Mouse (Mus musculus): Measurements from ENCODE around the gene Mta3. TPM values are rescaled to one million over a fixed set of nuclear protein-coding genes. Genes with fewer than 3 reads are reported as not detected.

Gene Mta3
- polyA plus RNA-seq, 1 experiment from 2014 or later, result 35.0 TPM

DNA sequence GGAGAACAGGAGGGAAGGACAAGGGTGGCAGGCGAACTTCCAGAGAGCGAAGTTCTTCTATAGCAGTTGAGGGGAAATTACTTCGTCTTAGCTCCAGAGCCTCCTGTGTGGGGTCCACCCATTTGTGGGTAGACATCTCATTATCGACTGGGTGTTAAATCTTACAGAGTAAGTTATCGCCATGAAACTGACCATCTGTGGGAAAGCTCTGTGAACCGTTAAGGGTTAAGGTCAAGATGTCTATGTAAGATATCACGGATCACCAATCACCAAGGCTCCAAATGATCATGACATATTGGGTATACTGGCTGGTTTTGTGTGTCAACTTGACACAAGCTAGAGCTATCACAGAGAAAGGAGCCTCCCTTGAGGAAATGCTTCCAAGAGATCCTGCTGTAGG lies 21.5 kb upstream of the Mta3 start:
- 85% methylated on average over 7 of the region's 7 CpGs for WGBS
- ATAC-seq, result no peak
- H3K36me3 ChIP-seq (ENCODE audit: control insufficient read depth, insufficient read depth, low read length), result no peaks in the 10 kb centered on the region
- no peaks in the 10 kb centered on the region for H3K27me3 ChIP-seq (replicated peaks; ENCODE audit: control insufficient read depth, insufficient read depth, low read length)
- no peaks in the 10 kb centered on the region for H3K4me1 ChIP-seq (ENCODE audit: control insufficient read depth, insufficient read depth, low read length)
- H3K9ac ChIP-seq (ENCODE audit: low read depth, low read length), result no peak overlapping the region
- H3K27ac ChIP-seq (ENCODE audit: low read length), result no peak overlapping the region
- no peak overlapping the region for H3K4me3 ChIP-seq (ENCODE audit: low read length)
- no peak overlapping the region for H3K4me2 ChIP-seq (ENCODE audit: low read depth, low read length)
- H3K9me3 ChIP-seq (ENCODE audit: control insufficient read depth, low read length), result no peaks in the 10 kb centered on the region

DNA sequence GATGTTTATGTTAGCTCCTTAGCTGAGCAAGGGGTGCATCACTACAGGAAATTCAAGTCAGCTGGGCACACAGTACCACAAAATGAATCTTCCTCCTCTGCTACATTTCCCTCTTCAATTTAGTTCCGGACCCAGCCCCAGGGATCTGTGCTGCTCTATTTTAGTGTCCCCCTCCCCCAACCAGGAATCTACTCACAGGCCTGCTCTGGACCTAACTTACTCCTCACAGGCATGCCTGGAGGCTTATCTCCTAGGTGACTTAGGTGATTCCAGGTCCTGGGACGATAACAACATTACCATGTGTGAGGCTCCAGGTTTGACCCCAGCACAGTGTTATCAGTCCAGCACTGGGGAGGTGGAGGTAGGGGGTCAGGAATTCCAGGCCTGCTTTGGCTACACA lies 15.5 kb upstream of the Mta3 start:
- no peaks in the 10 kb centered on the region for H3K36me3 ChIP-seq (ENCODE audit: control insufficient read depth, insufficient read depth, low read length)
- no peaks in the 10 kb centered on the region for H3K4me1 ChIP-seq (ENCODE audit: control insufficient read depth, insufficient read depth, low read length)
- H3K27me3 ChIP-seq (replicated peaks; ENCODE audit: control insufficient read depth, insufficient read depth, low read length), result no peaks in the 10 kb centered on the region
- H3K9ac ChIP-seq (ENCODE audit: low read depth, low read length), result no peak overlapping the region
- H3K4me3 ChIP-seq (ENCODE audit: low read length), result no peak overlapping the region
- H3K9me3 ChIP-seq (ENCODE audit: control insufficient read depth, low read length), result no peaks in the 10 kb centered on the region
- H3K27ac ChIP-seq (ENCODE audit: low read length), result no peak overlapping the region
- ATAC-seq, result no peak
- 34% methylated on average over 2 of the region's 2 CpGs for WGBS
- no peak overlapping the region for H3K4me2 ChIP-seq (ENCODE audit: low read depth, low read length)

DNA sequence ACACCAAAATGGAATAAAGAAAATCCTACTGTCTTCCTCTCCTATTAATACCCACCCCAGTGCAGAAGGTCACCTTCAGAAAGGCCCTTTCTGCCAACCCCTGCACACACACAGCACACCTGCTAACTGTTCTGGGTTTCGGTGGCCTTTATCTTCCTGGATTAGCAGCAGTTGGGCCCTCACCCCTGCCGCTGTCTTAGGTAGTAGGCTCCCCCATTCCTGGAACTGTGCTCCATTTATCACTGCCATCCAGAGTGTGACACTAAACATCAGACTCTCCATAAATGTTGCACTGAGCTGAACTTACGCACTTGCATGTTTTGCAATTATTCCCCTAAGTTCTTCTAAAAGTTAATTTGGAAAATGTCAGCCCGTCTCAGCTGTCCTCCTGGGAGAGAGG lies 14.6 kb upstream of the Mta3 start:
- Histone ChIP-seq H3K4me3 (ENCODE audit: low read length) (no peak overlapping the region), H3K27me3 (replicated peaks; ENCODE audit: control insufficient read depth, insufficient read depth, low read length) (no peaks in the 10 kb centered on the region), H3K9ac (ENCODE audit: low read depth, low read length) (no peak overlapping the region), H3K9me3 (ENCODE audit: control insufficient read depth, low read length) (no peaks in the 10 kb centered on the region), H3K4me1 (ENCODE audit: control insufficient read depth, insufficient read depth, low read length) (no peaks in the 10 kb centered on the region), H3K27ac (ENCODE audit: low read length) (no peak overlapping the region), H3K36me3 (ENCODE audit: control insufficient read depth, insufficient read depth, low read length) (no peaks in the 10 kb centered on the region), H3K4me2 (ENCODE audit: low read depth, low read length) (no peak overlapping the region)
- 70% methylated on average over 4 of the region's 4 CpGs for WGBS
- no peak for ATAC-seq

DNA sequence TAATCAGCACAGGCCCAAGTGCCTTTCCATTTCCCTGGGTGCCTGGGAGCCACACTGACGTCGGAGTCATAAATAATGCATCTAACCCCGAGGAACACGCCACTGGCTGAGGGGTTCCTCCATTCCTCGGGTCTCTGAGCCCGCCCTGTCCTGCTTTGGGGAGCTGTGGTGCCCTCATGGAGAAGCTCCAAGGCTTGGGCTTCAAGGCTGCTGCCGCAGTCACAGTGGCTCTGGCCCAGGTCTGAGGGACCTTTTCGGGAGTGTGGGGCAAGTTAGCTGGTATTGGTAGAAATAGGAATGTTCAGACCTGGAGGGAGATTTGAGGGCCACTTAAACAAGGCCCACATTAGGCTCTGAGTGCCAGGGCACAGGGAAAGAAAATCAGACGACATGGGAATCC lies 12.0 kb upstream of the Mta3 start:
- H3K9ac ChIP-seq (ENCODE audit: low read depth, low read length), result no peak overlapping the region
- no peak for ATAC-seq
- no peak overlapping the region for H3K4me3 ChIP-seq (ENCODE audit: low read length)
- H3K9me3 ChIP-seq (ENCODE audit: control insufficient read depth, low read length), result no peaks in the 10 kb centered on the region
- no peak overlapping the region for H3K4me2 ChIP-seq (ENCODE audit: low read depth, low read length)
- 58% methylated on average over 9 of the region's 9 CpGs for WGBS
- H3K4me1 ChIP-seq (ENCODE audit: control insufficient read depth, insufficient read depth, low read length), result no peaks in the 10 kb centered on the region
- no peak overlapping the region for H3K27ac ChIP-seq (ENCODE audit: low read length)
- H3K36me3 ChIP-seq (ENCODE audit: control insufficient read depth, insufficient read depth, low read length), result no peaks in the 10 kb centered on the region
- H3K27me3 ChIP-seq (replicated peaks; ENCODE audit: control insufficient read depth, insufficient read depth, low read length), result no peaks in the 10 kb centered on the region

DNA sequence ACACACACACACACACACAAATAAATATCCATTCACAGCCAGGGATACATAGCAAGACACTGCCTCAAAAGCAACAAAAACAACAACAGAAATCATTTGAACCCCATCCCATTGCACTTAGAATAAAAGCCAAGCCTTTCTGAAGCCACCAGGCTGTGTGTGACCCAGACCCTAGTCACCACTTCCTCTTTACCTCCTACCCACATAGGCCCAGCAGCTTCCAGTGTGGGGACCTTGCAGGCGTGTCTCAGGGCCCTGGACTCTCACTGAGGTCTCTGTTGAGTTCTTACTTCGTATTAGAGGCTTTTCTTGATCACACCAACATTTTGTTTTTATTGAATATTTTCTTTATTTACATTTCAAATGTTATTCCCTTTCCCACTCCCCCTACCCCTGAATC lies 10.2 kb upstream of the Mta3 start:
- H3K4me3 ChIP-seq (ENCODE audit: low read length), result no peak overlapping the region
- H3K27ac ChIP-seq (ENCODE audit: low read length), result no peak overlapping the region
- no peaks in the 10 kb centered on the region for H3K27me3 ChIP-seq (replicated peaks; ENCODE audit: control insufficient read depth, insufficient read depth, low read length)
- no peaks in the 10 kb centered on the region for H3K9me3 ChIP-seq (ENCODE audit: control insufficient read depth, low read length)
- 76% methylated on average over 2 of the region's 2 CpGs for WGBS
- peaks cover 5% of the 10 kb centered on the region for H3K4me1 ChIP-seq (ENCODE audit: control insufficient read depth, insufficient read depth, low read length)
- H3K9ac ChIP-seq (ENCODE audit: low read depth, low read length), result no peak overlapping the region
- ATAC-seq, result no peak
- H3K36me3 ChIP-seq (ENCODE audit: control insufficient read depth, insufficient read depth, low read length), result no peaks in the 10 kb centered on the region
- no peak overlapping the region for H3K4me2 ChIP-seq (ENCODE audit: low read depth, low read length)

DNA sequence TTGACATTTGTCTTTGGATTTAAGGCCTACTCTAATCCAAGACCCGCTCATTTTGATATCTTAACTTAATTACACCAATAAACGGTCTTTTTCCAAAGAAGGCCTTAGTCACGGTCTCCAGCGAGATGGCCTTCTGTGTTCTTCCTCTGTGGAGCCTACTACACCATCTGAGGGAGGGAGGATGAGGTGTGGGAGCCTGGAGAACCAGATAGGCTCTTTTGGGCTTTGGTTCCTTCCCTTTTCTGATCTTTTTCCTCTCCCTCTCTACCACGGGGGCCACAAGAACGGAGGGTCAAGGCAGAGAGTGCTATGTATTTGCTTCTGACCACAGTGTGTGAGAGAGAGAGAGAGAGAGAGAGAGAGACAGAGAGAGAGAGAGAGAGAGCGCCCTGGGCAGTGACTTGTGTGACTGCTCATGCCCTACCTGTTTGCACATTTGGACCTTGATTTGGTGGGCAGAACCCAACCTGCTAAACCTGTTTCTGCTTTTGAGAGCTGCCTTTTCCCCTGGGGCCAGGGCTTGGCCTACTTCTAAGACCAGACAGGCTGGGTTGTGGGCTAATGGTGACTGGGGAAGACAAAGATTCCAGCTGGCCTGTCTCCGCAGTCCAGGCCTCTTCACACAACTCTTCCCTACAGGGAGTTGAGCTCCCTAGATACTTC lies 6.8 kb upstream of the Mta3 start:
- peak; percentile 98 for ATAC-seq
- Histone ChIP-seq H3K27me3 (replicated peaks; ENCODE audit: control insufficient read depth, insufficient read depth, low read length) (no peaks in the 10 kb centered on the region), H3K27ac (ENCODE audit: low read length) (peak overlapping the region; percentile 58), H3K9ac (ENCODE audit: low read depth, low read length) (no peak overlapping the region), H3K9me3 (ENCODE audit: control insufficient read depth, low read length) (no peaks in the 10 kb centered on the region), H3K4me1 (ENCODE audit: control insufficient read depth, insufficient read depth, low read length) (peaks cover 5% of the 10 kb centered on the region), H3K36me3 (ENCODE audit: control insufficient read depth, insufficient read depth, low read length) (no peaks in the 10 kb centered on the region), H3K4me3 (ENCODE audit: low read length) (no peak overlapping the region), H3K4me2 (ENCODE audit: low read depth, low read length) (no peak overlapping the region)
- 66% methylated on average over 8 of the region's 8 CpGs for WGBS

DNA sequence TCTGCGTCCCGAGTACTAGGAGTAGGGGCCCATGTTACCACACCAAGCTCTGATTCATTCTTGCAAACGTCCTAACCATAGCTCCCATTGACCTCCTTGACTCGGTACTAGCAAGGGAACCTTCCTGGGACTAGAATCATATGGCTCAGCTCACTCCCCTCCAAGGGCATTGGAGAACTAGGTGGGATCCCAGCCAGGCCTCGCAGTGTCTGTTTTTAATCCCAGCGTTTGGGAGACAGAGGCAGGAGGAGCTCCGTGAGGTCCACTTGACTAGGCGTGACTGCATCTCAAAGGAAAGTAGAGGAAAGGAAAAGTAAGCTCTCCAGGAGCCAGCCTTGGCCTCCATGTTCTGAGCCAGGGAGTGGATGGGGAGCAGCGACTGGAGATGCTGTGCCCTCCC lies 5.8 kb upstream of the Mta3 start:
- Histone ChIP-seq H3K27me3 (replicated peaks; ENCODE audit: control insufficient read depth, insufficient read depth, low read length) (no peaks in the 10 kb centered on the region), H3K4me2 (ENCODE audit: low read depth, low read length) (no peak overlapping the region), H3K9ac (ENCODE audit: low read depth, low read length) (no peak overlapping the region), H3K4me3 (ENCODE audit: low read length) (no peak overlapping the region), H3K4me1 (ENCODE audit: control insufficient read depth, insufficient read depth, low read length) (peaks cover 5% of the 10 kb centered on the region), H3K27ac (ENCODE audit: low read length) (peak overlapping the region; percentile 58; the same call in 1 of the 2 replicates), H3K9me3 (ENCODE audit: control insufficient read depth, low read length) (no peaks in the 10 kb centered on the region), H3K36me3 (ENCODE audit: control insufficient read depth, insufficient read depth, low read length) (no peaks in the 10 kb centered on the region)
- 77% methylated on average over 9 of the region's 9 CpGs for WGBS
- no peak for ATAC-seq

DNA sequence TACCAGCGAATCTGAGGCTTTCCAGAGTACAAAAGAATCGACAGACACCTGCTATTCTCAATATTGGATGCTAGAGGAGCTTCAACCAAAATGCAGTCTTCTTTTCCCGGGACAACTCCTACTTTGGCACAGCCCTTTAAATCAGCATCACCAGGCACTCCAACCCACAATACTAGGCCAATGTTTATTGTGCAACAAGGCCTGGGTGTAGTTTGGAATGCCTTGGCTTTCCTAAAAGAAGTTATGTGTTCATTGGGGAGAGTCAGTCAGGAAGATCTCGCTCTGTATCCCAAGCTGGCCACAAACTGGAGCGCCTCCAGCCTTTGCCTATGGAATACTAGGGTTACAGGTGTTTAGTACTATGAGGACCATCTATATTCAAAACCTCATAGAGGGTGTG lies 1.5 kb upstream of the Mta3 start:
- Histone ChIP-seq H3K4me3 (ENCODE audit: low read length) (no peak overlapping the region), H3K36me3 (ENCODE audit: control insufficient read depth, insufficient read depth, low read length) (no peaks in the 10 kb centered on the region), H3K4me1 (ENCODE audit: control insufficient read depth, insufficient read depth, low read length) (peaks cover 14% of the 10 kb centered on the region), H3K9ac (ENCODE audit: low read depth, low read length) (no peak overlapping the region), H3K27ac (ENCODE audit: low read length) (no peak overlapping the region), H3K9me3 (ENCODE audit: control insufficient read depth, low read length) (no peaks in the 10 kb centered on the region), H3K27me3 (replicated peaks; ENCODE audit: control insufficient read depth, insufficient read depth, low read length) (no peaks in the 10 kb centered on the region), H3K4me2 (ENCODE audit: low read depth, low read length) (no peak overlapping the region)
- 77% methylated on average over 5 of the region's 5 CpGs for WGBS
- ATAC-seq, result no peak

DNA sequence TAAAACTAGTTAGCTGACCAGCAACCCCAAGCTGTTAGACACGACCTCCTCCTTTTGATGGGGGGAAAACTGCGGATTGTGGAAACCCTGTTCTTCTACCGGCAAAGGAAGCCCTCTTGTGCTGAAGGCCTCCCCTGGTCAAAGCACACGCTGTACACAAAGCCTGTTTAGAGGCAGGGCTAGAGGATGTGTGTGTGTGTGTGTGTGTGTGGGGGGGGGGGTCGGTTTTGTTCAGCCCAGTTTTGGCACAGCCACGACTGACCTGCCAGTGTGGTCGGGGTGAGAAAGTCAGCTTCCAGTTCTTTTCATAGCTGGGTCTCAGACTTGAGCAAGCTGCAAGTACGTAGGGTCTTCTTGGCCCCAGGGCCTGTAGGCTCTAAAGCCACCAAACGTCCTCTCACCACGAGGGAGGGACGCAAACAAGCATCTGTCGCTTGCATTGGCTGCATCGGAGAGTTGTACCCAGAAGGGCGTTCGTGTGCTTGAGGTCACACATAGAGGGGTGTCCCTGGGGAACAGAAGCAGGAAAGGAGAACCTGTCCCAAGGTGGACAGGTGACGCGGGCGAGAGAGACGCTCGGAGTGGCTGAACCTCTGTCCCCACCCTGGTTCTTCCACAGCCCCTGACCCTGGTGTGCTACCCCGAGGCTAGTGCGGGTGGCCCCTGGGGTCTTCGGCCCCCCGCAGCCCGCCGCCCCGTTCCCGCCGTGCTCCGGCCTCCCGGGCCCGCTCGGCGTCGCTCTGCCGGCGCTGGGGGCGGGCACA lies 429 bp upstream of the Mta3 start:
- H3K27ac ChIP-seq (ENCODE audit: low read length), result peak overlapping the region; percentile 94
- no peaks in the 10 kb centered on the region for H3K36me3 ChIP-seq (ENCODE audit: control insufficient read depth, insufficient read depth, low read length)
- peak; percentile 75 for ATAC-seq
- H3K9me3 ChIP-seq (ENCODE audit: control insufficient read depth, low read length), result no peaks in the 10 kb centered on the region
- 3% methylated on average over 34 of the region's 38 CpGs for WGBS
- peaks cover 8% of the 10 kb centered on the region; the same call in 1 of the 2 replicates for H3K4me1 ChIP-seq (ENCODE audit: control insufficient read depth, insufficient read depth, low read length)
- H3K4me2 ChIP-seq (ENCODE audit: low read depth, low read length), result peak overlapping the region; percentile 92
- no peaks in the 10 kb centered on the region for H3K27me3 ChIP-seq (replicated peaks; ENCODE audit: control insufficient read depth, insufficient read depth, low read length)
- H3K4me3 ChIP-seq (ENCODE audit: low read length), result peak overlapping the region; percentile 91
- peak overlapping the region; percentile 99 for H3K9ac ChIP-seq (ENCODE audit: low read depth, low read length)
